Mouse (Mus musculus): ENCODE measurements around the gene Cux1.

Cux1 gene

GRCm38 (mm10) chr5:136536753-136537152, 30.5 kb downstream of the Cux1 start:
- no peak for DNase-seq (ENCODE audit: low spot score)

DNA sequence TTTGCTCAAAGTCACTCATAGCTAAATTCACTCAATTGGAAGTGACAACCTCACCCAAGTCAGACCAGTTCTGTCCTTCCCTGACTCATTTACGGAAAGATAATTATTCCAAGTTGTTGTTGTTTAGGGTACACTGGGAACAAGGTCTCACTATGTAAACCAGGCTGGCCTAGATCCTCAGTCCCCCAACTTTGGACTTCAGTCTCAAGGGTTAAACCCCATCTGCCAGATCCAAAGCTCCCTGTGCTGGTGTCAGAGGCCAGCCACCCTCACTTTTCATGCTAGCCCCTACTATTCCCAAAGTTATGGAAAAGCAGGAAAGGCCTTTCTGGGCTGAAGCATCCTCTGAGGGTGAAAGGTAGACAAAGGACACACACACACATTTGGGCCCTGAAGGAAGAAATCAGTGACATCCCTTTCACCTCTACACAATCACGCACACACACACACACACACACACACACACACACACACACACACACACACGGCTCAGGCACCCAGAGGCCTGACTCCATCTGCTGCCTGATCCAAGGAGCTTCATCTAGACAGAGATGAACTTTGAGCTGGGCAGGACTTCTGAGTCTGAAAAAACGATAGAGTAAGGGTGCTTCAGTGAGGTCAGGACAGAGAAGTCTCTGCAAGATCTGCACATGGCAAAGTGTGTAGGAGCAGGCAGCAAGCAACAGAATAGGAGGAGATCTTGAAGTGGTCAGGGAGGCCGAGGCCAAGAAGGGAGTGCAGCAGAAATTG, 31.1 kb downstream of the Cux1 start:
- no peak for DNase-seq (ENCODE audit: low spot score)

DNA sequence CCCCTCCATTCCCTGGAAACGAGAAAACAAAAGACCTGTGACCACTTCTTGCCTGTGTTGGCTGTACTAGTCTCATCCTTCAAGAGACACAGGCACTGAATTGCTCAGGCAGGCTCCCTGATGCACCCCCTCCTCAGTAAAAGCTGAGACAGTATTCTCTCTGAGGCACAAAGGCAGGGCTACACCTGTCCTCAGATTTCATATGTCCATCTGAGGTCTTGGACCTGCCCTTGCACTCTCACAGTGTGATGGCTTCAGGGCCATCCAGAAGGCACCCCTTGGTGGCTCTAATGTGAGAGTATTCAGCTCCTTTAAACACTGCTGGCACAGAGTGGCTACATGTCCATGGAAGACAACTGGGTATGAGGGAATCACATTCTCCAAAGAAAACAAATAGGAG, 32.1 kb downstream of the Cux1 start:
- DNase-seq (ENCODE audit: low spot score) = no peak

DNA sequence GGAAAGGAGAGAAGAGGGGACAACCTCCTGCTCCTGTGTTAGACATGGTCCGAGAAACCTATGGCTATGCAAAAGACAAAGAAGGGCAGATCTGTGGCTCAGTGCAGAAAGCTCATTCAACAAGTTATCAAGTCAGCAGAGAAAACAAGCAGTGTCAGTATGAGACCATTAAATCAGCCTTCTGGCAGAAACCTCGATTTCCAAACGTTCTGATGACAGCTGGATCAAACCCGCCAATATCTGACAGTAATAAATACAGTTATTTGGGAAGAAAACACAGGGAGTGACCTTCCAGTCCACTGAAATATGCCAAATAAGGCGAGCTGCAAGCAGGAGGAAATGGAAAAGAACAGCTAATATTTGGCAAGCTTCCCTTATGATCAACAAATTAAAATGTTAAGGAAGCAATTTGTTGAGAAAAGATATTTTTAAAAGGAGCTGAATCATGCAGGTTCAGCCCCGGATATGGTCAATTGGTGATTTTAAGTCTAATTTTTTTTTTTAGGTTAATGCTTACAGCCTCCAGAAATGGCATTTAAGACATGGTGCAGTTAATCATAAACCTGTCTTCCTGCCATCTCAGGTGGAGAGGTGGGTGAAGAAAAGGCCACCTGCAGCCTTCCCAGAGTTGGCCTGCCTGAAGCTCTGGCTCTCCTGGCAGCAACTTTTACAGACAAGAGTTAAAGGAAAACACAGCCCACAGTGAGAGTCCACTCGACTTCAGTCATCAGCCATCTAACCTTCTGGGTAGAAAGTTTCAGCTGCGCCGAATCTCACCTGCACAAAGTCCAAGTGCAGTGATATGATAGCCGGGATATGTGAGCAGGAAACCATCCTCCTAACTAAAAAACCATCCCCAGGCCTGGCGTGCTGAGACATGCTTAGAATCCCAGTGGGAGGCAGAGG, 33.7 kb downstream of the Cux1 start:
- no peak for DNase-seq (ENCODE audit: low spot score)

- DNase-seq (ENCODE audit: low spot score) = no peak
Observed at GRCm38 (mm10) chr5:136531674-136532365, 35.5 kb downstream of the Cux1 start.

GRCm38 (mm10) chr5:136530931-136531330, 36.4 kb downstream of the Cux1 start:
- no peak for DNase-seq (ENCODE audit: low spot score)

DNA sequence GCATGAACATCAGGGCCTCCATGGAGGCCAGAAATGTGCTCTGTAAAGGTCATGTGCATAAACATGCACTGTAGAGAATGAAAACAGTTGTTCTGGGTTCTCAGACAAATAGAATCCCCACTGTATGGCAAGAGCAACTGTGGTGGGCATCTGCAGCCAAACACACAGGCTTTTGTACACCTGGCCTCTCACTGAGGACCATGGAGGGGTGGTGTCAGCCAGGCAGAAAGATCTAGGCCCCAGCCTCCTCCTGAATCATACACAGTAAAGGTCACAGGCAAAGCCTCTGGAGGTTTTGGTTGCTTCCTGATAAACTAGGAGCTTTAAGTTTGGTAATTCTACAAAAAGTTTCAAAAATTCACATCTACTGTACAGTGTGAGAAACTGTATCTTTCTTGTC, 38.1 kb downstream of the Cux1 start:
- no peak for DNase-seq (ENCODE audit: low spot score)

- DNase-seq (ENCODE audit: low spot score) = no peak
Observed at GRCm38 (mm10) chr5:136527871-136528270, 39.4 kb downstream of the Cux1 start.

GRCm38 (mm10) chr5:136526545-136526909, 40.8 kb downstream of the Cux1 start:
- DNase-seq (ENCODE audit: low spot score) = no peak

- no peak for DNase-seq (ENCODE audit: low spot score)
Observed at GRCm38 (mm10) chr5:136525896-136526544, 41.3 kb downstream of the Cux1 start.

DNA sequence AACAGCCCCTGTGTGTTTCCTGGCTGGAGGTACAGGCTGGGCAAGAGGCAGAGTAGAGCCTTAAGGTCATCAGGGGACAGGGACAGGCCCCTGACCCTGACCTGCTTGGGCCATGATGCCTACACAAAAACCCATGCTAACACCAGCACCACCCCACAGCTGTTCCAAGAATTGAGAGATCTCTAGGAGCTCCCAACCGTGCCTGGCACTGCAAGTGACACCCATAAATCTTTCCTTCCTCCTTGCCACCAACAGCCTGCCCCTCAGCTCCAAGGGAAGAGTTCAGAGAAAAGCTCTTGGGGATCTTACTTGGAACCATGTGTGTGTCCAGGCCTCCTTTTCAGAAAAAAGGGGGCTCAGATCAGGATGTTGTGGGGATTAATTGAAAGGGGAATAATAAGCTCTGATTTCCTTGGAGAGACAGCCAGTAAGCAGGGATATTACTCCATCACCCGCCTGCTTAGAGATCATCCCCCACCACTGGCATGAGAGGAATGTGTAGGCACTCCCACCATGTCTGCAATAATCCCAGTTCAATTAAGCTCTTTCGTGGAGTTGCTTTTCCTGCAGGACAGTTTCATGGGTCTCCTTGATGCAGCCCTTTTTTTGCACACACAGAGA, 44.3 kb downstream of the Cux1 start:
- DNase-seq (ENCODE audit: low spot score) = no peak

- DNase-seq (ENCODE audit: low spot score) = no peak
Observed at GRCm38 (mm10) chr5:136521656-136522055, 45.6 kb downstream of the Cux1 start.

DNA sequence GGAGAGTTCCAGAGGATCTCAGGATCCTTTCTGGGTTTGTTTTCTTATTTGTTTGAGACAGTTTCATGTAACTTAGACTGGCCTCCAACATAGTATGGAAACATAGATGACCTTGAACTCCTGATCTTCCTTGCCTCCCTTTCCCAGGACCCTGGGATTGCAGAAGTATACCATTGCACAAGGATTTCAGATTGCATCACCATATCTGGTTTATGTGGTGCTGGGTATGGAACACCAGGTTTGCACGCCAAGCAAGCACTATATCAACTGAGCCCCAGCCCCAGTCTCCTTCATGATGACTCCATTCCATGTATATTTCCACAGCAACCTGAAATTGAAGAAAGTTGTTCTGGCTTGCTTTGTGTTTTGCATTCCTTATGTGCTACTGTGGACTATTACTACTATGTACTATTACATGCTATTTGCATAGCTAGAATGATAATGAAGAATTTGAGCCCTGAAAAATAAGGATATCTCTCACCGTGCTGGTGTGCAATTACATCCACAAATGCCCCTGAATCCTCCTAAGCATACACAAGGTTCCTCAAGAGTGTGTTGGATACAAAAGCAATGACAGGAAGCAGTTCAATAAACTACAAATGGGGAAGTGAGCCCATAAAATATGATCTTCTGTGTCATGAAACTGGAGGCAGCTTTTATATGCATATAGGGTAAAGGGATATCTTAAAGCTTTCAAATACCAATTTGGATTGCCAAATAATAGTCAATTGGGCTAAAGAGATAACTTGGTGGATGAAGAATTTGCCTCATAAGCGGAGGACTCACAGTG, 48.4 kb downstream of the Cux1 start:
- no peak for DNase-seq (ENCODE audit: low spot score)

DNA sequence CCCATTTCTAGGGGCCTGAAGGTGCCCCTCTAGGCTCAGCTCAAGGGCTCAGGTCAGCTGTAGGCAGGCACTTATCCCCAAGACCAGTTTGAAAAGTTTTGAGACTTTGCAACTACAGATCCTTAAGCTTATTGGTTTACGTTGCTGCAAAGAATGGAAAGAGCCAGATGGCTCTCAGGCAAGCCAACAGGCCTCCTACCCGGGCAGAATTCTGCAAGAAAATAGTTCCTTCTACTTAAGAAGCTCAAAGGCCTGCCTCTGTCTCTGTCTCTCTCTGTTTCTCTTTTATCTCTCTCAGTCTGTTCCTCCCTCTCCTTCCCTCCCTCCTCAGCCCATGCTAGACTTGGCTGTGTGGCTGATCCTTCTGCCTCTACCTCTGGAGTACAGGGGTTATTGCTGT, 49.8 kb downstream of the Cux1 start:
- DNase-seq (ENCODE audit: low spot score) = no peak

DNA sequence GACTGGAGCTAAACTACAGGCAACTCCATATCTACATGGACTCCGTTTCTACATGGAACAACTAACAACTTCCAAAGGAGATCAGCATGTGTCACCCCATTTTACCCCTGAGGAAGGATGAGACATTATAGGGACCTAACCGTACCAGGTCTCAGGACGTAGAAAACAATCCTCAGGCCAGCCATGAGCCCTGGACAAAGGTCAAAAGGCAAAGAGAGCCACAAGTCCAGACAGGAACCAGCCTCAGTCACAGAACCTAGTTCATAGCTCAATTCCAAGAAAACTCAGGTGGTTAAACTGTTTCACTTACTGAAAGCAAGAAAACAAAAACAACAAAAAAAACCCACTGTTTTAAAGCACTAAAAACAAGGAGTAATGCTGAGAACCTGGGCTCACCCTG, 50.7 kb downstream of the Cux1 start:
- DNase-seq (ENCODE audit: low spot score) = no peak

GRCm38 (mm10) chr5:136514049-136514677, 53.1 kb downstream of the Cux1 start:
- DNase-seq (ENCODE audit: low spot score) = no peak

DNA sequence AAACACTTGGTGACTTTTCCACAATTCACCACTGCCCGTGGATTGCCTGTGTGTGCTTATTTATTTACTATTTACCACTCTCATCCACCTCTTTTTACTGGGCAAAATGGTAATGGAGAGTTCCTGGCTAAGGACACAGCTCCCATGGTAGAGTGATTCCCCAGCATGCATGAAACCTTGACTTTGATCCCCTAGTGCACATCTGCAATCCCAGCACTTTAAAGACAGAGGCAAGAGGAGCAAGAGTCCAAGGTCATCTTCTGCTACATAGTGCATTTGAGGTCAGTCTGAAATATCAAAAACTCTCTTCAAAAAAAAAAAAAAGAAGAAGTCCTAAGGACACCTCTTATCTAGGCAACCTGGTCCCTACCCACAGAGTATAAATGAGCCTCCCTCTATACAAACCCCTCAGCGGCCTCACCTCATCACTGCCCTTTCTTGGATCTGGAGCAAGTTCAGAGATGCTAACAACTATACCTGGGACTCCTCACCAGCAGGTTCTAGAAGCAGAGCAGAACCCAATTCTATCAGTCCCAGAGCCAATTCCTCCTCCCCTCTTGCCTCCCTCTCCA, 55.1 kb downstream of the Cux1 start:
- no peak for DNase-seq (ENCODE audit: low spot score)

- no peak for DNase-seq (ENCODE audit: low spot score)
Observed at GRCm38 (mm10) chr5:136511378-136511777, 55.9 kb downstream of the Cux1 start.

- no peak for DNase-seq (ENCODE audit: low spot score)
Observed at GRCm38 (mm10) chr5:136510609-136511008, 56.7 kb downstream of the Cux1 start.

- no peak for DNase-seq (ENCODE audit: low spot score)
Observed at GRCm38 (mm10) chr5:136507629-136508028, 59.7 kb downstream of the Cux1 start.

Measured in ovary, postnatal 10 days (tissue).